Mouse (Mus musculus): Measurements from ENCODE around the gene Frat2. TPM values are rescaled to one million over a fixed set of nuclear protein-coding genes. Genes with fewer than 3 reads are reported as not detected.

Gene Frat2
- total and polyA plus RNA-seq, 3 experiments, result 55.6 to 110 TPM; not detected in 1

GRCm38 (mm10) chr19:41869296-41869695 lies 21.4 kb upstream of the Frat2 start:
- Histone ChIP-seq H3K4me1 (ENCODE audit: control insufficient read depth in 1 of 2, insufficient read depth in 2 of 2, low read length in 2 of 2) (no peaks in the 10 kb centered on the region), H3K9ac (ENCODE audit: control insufficient read depth, low read depth, low read length, poor library complexity, severe bottlenecking) (no peak overlapping the region), H3K9me3 (replicated peaks; ENCODE audit: insufficient read depth, low read length) (no peaks in the 10 kb centered on the region), H3K4me3 (ENCODE audit: control insufficient read depth in 1 of 2, insufficient read depth in 1 of 2, low read depth in 2 of 2, low read length in 2 of 2) (no peak overlapping the region), H3K27ac (ENCODE audit: control insufficient read depth, low read depth, low read length) (no peak overlapping the region), H3K79me2 (ENCODE audit: control insufficient read depth, insufficient read depth, low read length, poor library complexity) (no peaks in the 10 kb centered on the region), H3K36me3 (ENCODE audit: control insufficient read depth in 1 of 2, insufficient read depth in 2 of 2, low read length in 2 of 2) (peaks cover 0 to 34% of the 10 kb centered on the region in 2 experiments; a peak in 2 of 4 replicates), H3K27me3 (ENCODE audit: control insufficient read depth in 1 of 2, insufficient read depth in 2 of 2, low read length in 2 of 2) (no peaks in the 10 kb centered on the region)
- no peak for DNase-seq (ENCODE audit: low read depth, low spot score)
- TF ChIP-seq USF1 (IDR thresholded peaks at IDR 0.05; ENCODE audit: low read depth, low read length), result no peak
- no peak for TF ChIP-seq MAFK (IDR thresholded peaks at IDR 0.05; ENCODE audit: borderline replicate concordance, low read depth, low read length)
- TF ChIP-seq CHD1 (IDR thresholded peaks at IDR 0.05; ENCODE audit: low read depth, low read length), result no peak
- no peak for TF ChIP-seq MYC (IDR thresholded peaks at IDR 0.05; ENCODE audit: low read depth, low read length)
- no peak for TF ChIP-seq CTCF (IDR thresholded peaks at IDR 0.05 in 2 of 3, conservative IDR thresholded peaks at IDR 0.05 in 1 of 3; ENCODE audit: control insufficient read depth in 1 of 3, insufficient read depth in 1 of 3, low read depth in 2 of 3, low read length in 3 of 3, poor library complexity in 1 of 3, severe bottlenecking in 1 of 3)
- no peak for TF ChIP-seq MYB (IDR thresholded peaks at IDR 0.05; ENCODE audit: low read depth, low read length)
- no peak for TF ChIP-seq TBP (IDR thresholded peaks at IDR 0.05; ENCODE audit: low read depth, low read length)
- no peak for TF ChIP-seq E2F4 (IDR thresholded peaks at IDR 0.05; ENCODE audit: borderline replicate concordance, low read depth, low read length)
- no peak for TF ChIP-seq MAX (IDR thresholded peaks at IDR 0.05; ENCODE audit: low read length)
- TF ChIP-seq KAT2A (conservative IDR thresholded peaks at IDR 0.05; ENCODE audit: low read depth, low read length), result no peak
- TF ChIP-seq CHD2 (IDR thresholded peaks at IDR 0.05; ENCODE audit: low read length), result no peak
- TF ChIP-seq TAL1 (IDR thresholded peaks at IDR 0.05; ENCODE audit: low read length), result no peak
- no peak for TF ChIP-seq NELFE (IDR thresholded peaks at IDR 0.05; ENCODE audit: low read depth, low read length)
- TF ChIP-seq RAD21 (IDR thresholded peaks at IDR 0.05; ENCODE audit: low read depth, low read length), result no peak
- no peak for TF ChIP-seq MEF2A (IDR thresholded peaks at IDR 0.05; ENCODE audit: extremely low read depth, insufficient replicate concordance, low read depth, low read length, poor library complexity, severe bottlenecking)
- TF ChIP-seq SIN3A (IDR thresholded peaks at IDR 0.05; ENCODE audit: low read length), result no peak
- TF ChIP-seq ZMIZ1 (IDR thresholded peaks at IDR 0.05; ENCODE audit: low read depth, low read length), result no peak
- TF ChIP-seq MXI1 (IDR thresholded peaks at IDR 0.05; ENCODE audit: low read depth, low read length), result no peak

GRCm38 (mm10) chr19:41866707-41867106 lies 18.8 kb upstream of the Frat2 start:
- H3K27me3 ChIP-seq (ENCODE audit: control insufficient read depth in 1 of 2, insufficient read depth in 2 of 2, low read length in 2 of 2), result no peaks in the 10 kb centered on the region
- no peak overlapping the region for H3K27ac ChIP-seq (ENCODE audit: control insufficient read depth, low read depth, low read length)
- H3K79me2 ChIP-seq (ENCODE audit: control insufficient read depth, insufficient read depth, low read length, poor library complexity), result no peaks in the 10 kb centered on the region
- no peak for DNase-seq (ENCODE audit: low read depth, low spot score)
- H3K4me1 ChIP-seq (ENCODE audit: control insufficient read depth in 1 of 2, insufficient read depth in 2 of 2, low read length in 2 of 2), result no peaks in the 10 kb centered on the region
- H3K36me3 ChIP-seq (ENCODE audit: control insufficient read depth in 1 of 2, insufficient read depth in 2 of 2, low read length in 2 of 2), result peaks cover 0 to 34% of the 10 kb centered on the region in 2 experiments; a peak in 2 of 4 replicates
- TF ChIP-seq POLR2AphosphoS2 (IDR thresholded peaks at IDR 0.05; ENCODE audit: low read length) (no peak), MYC (IDR thresholded peaks at IDR 0.05; ENCODE audit: low read depth, low read length) (no peak), NELFE (IDR thresholded peaks at IDR 0.05; ENCODE audit: low read depth, low read length) (no peak), MAX (IDR thresholded peaks at IDR 0.05; ENCODE audit: low read length) (no peak), KAT2A (conservative IDR thresholded peaks at IDR 0.05; ENCODE audit: low read depth, low read length) (no peak), UBTF (IDR thresholded peaks at IDR 0.05; ENCODE audit: borderline replicate concordance, insufficient read depth, low read depth, low read length) (no peak), USF2 (IDR thresholded peaks at IDR 0.05; ENCODE audit: borderline replicate concordance in 1 of 2, insufficient read depth in 1 of 2, low read depth in 1 of 2, low read length in 2 of 2) (no peak), E2F4 (IDR thresholded peaks at IDR 0.05; ENCODE audit: borderline replicate concordance, low read depth, low read length) (no peak), NRF1 (IDR thresholded peaks at IDR 0.05; ENCODE audit: insufficient read depth, low read depth, low read length, poor library complexity, severe bottlenecking) (no peak), POLR2A (IDR thresholded peaks at IDR 0.05; ENCODE audit: control insufficient read depth in 1 of 2, insufficient read depth in 1 of 2, low read depth in 1 of 2, low read length in 2 of 2, poor library complexity in 1 of 2) (no peak), MEF2A (IDR thresholded peaks at IDR 0.05; ENCODE audit: extremely low read depth, insufficient replicate concordance, low read depth, low read length, poor library complexity, severe bottlenecking) (no peak), MYB (IDR thresholded peaks at IDR 0.05; ENCODE audit: low read depth, low read length) (no peak), CHD2 (IDR thresholded peaks at IDR 0.05; ENCODE audit: low read length) (no peak), CHD1 (IDR thresholded peaks at IDR 0.05; ENCODE audit: low read depth, low read length) (no peak), JUND (IDR thresholded peaks at IDR 0.05; ENCODE audit: low read depth, low read length) (no peak), TBP (IDR thresholded peaks at IDR 0.05; ENCODE audit: low read depth, low read length) (no peak), EP300 (IDR thresholded peaks at IDR 0.05; ENCODE audit: low read depth in 1 of 2, low read length in 2 of 2) (no peak), GATA1 (IDR thresholded peaks at IDR 0.05; ENCODE audit: low read depth, low read length) (no peak)
- no peak overlapping the region for H3K4me3 ChIP-seq (ENCODE audit: control insufficient read depth in 1 of 2, insufficient read depth in 1 of 2, low read depth in 2 of 2, low read length in 2 of 2)
- no peaks in the 10 kb centered on the region for H3K9me3 ChIP-seq (replicated peaks; ENCODE audit: insufficient read depth, low read length)
- H3K9ac ChIP-seq (ENCODE audit: control insufficient read depth, low read depth, low read length, poor library complexity, severe bottlenecking), result no peak overlapping the region

All from MEL (cell line).